Mouse (Mus musculus) thymus, postnatal 36 days (tissue): ENCODE results near the gene Praf2.

ENCODE experiments used
- DNase-seq, 2 experiments: peaks; one replicate each; pipeline ENCODE4 v3.0.0; 2022; ENCODE audit warnings: mixed read lengths in 2 of 2

Gene Praf2

DNA sequence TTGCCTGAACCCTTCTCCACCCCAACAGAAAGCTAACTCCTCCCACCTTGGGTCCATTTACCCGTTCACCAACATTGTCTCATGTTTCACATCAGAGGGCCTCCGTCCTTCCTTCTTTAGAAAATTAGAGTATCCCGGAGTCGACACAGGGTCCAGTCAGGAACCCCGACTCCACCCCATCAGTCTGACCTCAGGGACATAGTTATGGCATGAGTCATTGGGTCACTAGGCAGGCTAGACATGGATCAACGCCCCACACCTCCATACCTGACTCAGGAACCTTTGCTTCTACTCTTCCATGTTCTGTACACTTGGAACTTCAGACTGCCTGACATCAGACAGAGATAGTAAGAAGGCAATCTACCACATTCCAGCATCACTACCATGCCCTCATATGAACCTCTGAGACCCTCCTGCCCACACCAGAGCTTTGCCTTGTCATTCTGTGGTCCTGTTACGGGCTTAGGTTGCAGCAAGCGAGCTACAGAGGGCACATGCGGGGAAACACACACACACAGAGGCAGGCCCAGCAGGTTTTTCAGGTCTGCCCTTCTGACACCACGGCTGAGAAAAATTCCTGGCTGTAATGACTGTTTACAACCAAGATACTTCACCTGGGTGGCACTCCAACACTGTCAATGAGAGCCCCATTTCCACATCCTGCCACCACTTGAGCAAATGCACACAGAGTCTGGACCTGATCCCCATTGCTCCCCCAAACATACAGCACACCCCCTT, 12.0 kb downstream of the Praf2 start:
- no peak for DNase-seq

- no peak for DNase-seq
These were observed 12.9 kb downstream of the Praf2 start for GRCm38 (mm10) chrX:7741103-7741502.

GRCm38 (mm10) chrX:7743470-7743869, 15.2 kb downstream of the Praf2 start:
- DNase-seq: no peak

DNA sequence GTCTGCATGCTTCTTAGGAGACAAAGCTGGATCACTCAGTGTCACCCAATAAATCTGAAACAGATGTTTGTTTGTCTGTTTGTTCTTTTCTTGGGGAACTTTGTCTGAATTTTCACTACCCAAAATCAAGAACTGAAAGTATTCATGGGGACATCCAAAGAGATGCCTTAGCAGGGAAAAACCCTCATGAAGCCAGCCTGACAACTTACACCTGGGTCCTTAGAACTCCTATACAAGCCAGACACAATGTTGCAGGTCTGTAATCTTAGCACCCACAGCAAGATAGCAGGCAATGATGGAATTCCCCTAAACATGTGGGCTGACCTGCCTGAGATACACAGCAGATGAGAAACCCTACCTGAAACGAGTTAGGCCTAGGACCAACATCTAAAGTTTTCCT, 16.7 kb downstream of the Praf2 start:
- DNase-seq: no peak

GRCm38 (mm10) chrX:7745429-7745828, 17.2 kb downstream of the Praf2 start:
- DNase-seq: no peak

GRCm38 (mm10) chrX:7750432-7751116, 22.3 kb downstream of the Praf2 start, which contains the start of gene Ccdc120:
Gene Ccdc120 (minus strand): TSS chrX:7750905.
- peak; percentile 39 to 44 for DNase-seq

GRCm38 (mm10) chrX:7753627-7754026, 25.4 kb downstream of the Praf2 start:
- DNase-seq: peak in 1 of 2 experiments; percentile 33

DNA sequence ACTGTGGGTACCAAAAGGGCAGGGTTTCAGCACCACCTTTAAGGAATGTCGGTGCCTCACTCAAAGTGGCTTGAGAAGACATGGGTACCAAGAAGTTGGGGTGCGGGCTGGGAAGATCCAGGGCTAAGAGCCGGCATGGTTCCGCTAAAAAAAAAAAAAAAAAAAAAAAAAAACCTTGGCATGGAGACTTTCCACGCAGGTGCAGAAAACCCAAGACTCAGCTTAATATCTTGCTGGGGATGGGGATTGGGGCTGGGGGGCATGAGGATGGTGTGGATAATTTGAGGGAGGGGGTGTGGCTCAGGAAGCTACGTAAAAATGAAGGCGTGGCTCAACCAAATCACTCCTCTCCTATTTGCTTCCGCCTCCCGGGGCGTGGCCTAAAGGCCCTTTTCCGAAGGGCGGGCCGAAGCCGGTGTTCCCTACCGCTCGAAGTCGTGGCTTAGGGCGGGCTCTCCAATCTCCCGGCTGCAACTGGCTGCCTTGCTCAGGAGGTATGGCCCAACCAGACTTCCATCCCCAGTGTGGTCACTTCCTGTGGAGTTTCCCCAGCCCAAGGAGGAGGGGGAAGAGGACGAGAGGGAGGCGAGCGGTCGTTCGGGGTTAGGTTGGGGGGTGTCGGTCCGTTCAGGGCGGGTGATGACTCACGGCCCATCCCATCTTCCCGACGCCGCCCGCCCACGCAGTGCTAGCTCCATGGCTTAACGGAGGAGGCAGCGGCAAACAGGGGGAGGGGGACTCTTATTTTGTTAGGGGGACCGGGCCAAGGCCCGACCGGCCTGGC, 34.1 kb downstream of the Praf2 start, which contains the start of gene Tfe3:
Tfe3 (plus strand) TSS at position 424 of the 784 bp plus-strand sequence.
- DNase-seq: peak; percentile 74 to 86

DNA sequence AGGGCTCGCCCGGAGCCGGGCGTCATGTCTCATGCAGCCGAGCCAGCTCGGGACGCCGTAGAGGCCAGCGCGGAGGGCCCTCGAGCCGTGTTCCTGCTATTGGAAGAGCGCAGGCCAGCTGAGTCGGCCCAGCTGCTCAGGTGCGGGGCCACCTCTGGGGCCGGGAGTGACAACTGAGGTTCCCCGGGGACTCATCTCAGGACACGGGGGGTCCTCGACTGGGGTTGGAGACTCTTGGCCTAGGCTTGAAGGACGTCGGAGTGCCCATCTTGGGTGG, 34.6 kb downstream of the Praf2 start:
- no peak for DNase-seq

DNA sequence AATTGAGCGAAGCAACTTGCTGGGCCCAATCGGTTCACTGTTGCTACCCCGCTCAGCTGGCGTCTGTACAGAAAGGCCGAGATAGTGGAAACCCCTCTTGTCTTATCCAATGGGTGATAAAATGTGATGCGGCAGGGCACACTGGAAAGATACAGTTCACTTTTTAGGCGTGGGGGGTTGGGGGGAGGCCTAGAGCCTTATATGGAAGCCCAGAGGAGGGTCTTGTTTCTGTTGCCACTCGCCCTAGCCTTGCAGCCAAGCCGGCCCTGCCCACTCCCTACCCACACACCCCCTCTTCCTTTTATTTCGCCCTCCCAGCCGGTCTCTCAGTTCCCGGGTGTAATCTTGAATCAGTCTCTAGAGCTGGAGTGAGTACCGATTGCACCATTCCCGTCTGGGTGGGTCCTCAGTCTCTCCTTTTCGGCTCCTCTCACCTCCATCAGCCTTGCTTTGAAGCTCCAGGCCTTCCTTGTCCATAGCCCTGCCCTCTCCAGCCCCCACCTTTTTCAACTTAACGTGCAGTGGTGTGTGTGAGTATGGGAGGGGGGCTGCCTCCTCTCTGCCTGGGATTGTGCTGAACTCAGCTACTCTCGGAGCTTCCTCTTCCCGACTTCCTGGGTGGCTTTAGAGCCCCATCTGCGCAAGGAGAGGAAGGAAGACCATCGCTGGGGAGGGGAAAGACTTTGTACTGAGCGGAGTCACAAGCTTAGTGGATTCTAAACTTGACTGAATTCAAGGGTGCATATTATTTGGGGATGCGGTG, 35.6 kb downstream of the Praf2 start:
- peak; percentile 5 to 25 for DNase-seq

GRCm38 (mm10) chrX:7764657-7765280, 36.5 kb downstream of the Praf2 start:
- no peak for DNase-seq

DNA sequence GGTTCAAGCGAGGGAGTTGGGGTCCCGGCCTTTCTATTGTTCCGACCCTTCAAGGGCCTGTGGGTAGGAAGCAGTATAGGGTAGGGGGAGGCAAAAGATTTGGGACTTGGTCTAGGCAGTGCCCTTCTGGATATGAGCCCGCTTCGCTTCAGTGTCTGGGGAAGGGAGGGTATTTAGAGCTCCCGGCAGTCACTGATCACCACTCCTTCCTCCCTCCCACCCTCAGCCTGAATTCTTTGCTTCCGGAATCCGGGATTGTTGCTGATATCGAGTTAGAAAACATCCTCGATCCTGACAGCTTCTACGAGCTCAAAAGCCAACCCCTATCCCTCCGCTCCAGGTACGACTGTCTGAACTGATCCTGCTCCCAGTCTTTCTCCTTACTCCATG, 37.0 kb downstream of the Praf2 start:
- DNase-seq: no peak

- peak in 1 of 2 experiments; percentile 10 for DNase-seq
These were observed 37.5 kb downstream of the Praf2 start for GRCm38 (mm10) chrX:7765764-7766163.

DNA sequence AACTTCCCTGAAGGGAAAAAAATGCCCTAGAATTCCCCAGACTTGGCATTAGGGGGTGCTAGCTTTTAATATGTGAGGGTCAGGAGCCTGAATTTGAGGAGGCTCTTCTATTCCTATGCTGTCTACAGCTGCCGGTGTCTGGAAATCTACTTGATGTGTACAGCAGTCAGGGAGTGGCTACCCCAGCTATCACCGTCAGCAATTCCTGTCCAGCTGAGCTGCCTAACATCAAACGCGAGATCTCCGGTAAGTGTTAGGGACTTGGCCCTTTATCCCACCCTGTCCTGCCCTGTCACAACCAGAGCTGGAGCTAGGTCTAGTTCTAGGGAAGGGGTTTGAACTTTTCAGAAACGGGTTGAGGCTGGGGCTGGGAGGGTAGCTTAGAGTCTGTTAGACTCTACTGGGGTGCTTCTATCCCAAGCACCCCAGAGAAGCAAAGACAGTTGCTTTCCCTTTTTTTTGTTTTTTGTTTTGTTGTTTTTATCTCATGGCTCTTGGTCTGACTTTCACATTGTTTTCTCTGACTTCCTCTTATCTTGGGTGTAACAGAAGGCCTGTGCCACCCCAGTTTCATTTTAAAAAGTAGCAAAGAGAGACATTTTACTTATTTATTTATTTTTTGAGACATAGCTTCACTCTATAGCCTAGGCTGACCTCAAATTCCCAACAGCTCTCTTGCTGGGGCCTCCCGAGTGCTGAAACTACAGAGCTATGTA, 41.2 kb downstream of the Praf2 start:
- no peak for DNase-seq

GRCm38 (mm10) chrX:7772766-7773165, 44.5 kb downstream of the Praf2 start:
- no peak for DNase-seq

GRCm38 (mm10) chrX:7775501-7776205, 47.4 kb downstream of the Praf2 start:
- no peak for DNase-seq

DNA sequence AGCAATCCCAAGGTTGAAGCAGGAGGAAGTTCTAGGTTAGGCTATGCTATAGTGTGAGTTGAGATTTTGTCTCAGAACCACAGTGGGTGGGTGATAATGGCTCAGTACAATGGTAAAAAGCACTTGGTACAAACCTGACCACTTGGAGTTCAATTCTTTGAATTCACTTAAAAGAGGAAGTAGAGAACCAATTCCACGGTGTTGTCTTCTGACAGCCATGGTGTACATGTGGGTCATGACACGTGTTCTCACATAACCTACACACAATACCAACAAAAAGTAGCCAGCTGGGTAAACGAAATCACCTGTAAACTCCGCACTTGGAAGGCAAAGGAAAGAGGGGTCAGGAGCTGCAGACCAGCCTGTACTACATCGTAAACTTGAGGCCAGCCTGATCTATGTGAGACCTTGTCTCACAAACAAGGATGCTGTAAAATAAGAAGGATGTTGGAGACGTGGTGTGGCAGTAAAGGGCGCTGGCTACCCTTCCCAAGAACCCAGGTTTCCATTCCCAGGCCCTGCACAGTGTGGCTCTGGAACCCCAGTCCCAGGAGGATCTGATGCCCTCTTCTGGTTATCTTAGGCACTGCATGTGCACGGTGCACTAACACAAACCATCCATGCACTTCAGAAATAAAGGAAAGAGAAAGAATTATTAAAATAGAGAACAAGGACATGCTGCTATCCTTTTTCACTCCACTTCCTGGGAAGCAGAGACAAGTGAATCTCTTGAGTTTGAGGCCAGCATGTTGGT, 48.3 kb downstream of the Praf2 start:
- DNase-seq: peak in 1 of 2 experiments; percentile 39

GRCm38 (mm10) chrX:7778450-7779244, 50.4 kb downstream of the Praf2 start:
- DNase-seq: no peak

GRCm38 (mm10) chrX:7779294-7779693, 51.1 kb downstream of the Praf2 start:
- no peak for DNase-seq
